Mouse (Mus musculus) 3T3-L1 (cell line): ENCODE data around the gene Nppa.
"Not testable (repeated sequence)": the region's sequence is repeated elsewhere in the genome, so short reads cannot be mapped to it uniquely, and the experiment has no call there.

Experiments used
- DNase-seq: peaks from one replicate; pipeline ENCODE4 v3.0.0-alpha.2; 2015; ENCODE audit warnings: low read depth, low spot score

Gene Nppa

GRCm38 (mm10) chr4:148011332-148011731 lies 10.8 kb downstream of the Nppa start:
- DNase-seq = no peak

- no peak for DNase-seq
These were observed 11.7 kb downstream of the Nppa start for GRCm38 (mm10) chr4:148012216-148012615.

- peak; percentile 40 for DNase-seq
These were observed 14.9 kb downstream of the Nppa start for GRCm38 (mm10) chr4:148015418-148015817.

- DNase-seq = no peak
These were observed 16.5 kb downstream of the Nppa start for GRCm38 (mm10) chr4:148016981-148017380.

- no peak for DNase-seq
These were observed 17.9 kb downstream of the Nppa start for GRCm38 (mm10) chr4:148018410-148018809.

- no peak for DNase-seq
These were observed 23.5 kb downstream of the Nppa start for GRCm38 (mm10) chr4:148024003-148024402.

- DNase-seq = no peak
These were observed 28.8 kb downstream of the Nppa start for GRCm38 (mm10) chr4:148029297-148029696.

GRCm38 (mm10) chr4:148030506-148030905 lies 30.0 kb downstream of the Nppa start:
- no peak for DNase-seq

- no peak for DNase-seq
These were observed 33.4 kb downstream of the Nppa start for GRCm38 (mm10) chr4:148033858-148034410.

- no peak for DNase-seq
These were observed 34.9 kb downstream of the Nppa start for GRCm38 (mm10) chr4:148035440-148035839.

- DNase-seq = no peak
These were observed 37.6 kb downstream of the Nppa start for GRCm38 (mm10) chr4:148038079-148038599.

GRCm38 (mm10) chr4:148038600-148039253 lies 38.2 kb downstream of the Nppa start, which contains the start of the genes Clcn6 and Mthfr:
Gene Clcn6, minus strand, starts transcription at chr4:148038821.
Gene Mthfr, plus strand, starts transcription at chr4:148039077.
- peak; percentile 98 for DNase-seq

- DNase-seq = no peak
These were observed 38.9 kb downstream of the Nppa start for GRCm38 (mm10) chr4:148039254-148040028.

- DNase-seq = peak; percentile 79
These were observed 39.7 kb downstream of the Nppa start for GRCm38 (mm10) chr4:148040029-148040830.

GRCm38 (mm10) chr4:148040933-148041610 lies 40.5 kb downstream of the Nppa start:
- DNase-seq = peak; percentile 91

GRCm38 (mm10) chr4:148041611-148042191 lies 41.2 kb downstream of the Nppa start:
- peak; percentile 72 for DNase-seq

GRCm38 (mm10) chr4:148043327-148043726 lies 42.8 kb downstream of the Nppa start:
- not testable (repeated sequence) for DNase-seq

GRCm38 (mm10) chr4:148044113-148044512 lies 43.6 kb downstream of the Nppa start:
- no peak for DNase-seq

- no peak for DNase-seq
These were observed 46.0 kb downstream of the Nppa start for GRCm38 (mm10) chr4:148046450-148047031.

- not testable (repeated sequence) for DNase-seq
These were observed 49.9 kb downstream of the Nppa start for GRCm38 (mm10) chr4:148050396-148050914.
